Mouse (Mus musculus) thymus, postnatal 4 days (tissue): ENCODE results near the gene Tma7.

Source experiments
- DNase-seq: peaks from one replicate; pipeline ENCODE4 v3.0.0; 2021

The Tma7 gene

DNA sequence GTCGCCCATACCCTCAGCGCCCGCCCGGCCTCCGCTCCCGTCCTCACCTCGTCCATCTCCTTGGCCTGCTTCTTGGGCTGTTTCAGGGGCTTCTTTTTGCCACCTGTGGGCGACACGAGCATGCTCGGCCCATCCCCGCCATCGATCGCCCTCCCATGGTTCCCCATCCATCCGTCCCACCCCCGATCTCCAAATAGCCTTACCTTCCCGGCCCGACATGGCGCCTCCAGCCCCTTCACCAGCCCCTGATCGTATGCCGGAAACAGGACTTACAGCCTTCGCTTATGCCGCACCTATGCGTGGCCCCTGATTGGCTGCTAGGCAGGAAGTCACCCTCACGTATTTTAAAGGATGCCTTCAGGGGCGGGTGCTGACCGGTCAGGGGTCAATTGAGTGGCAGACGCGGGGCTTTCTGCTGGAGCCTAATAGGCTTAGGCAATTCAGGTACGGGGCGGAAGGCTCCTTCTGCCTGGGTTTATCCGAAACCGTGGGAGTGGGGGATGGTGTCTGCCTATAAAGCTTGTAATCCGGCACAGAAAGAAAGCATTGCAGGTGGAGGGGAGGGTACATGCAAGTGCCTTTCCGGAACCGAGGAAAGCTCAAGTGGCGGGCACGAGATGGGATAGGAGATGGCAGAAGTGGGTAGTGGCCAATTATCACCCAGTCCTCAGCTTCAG lies at the start of gene Tma7, which contains the start of gene Ccdc51:
Tma7 (minus strand) TSS at position 464 of the 677 bp plus-strand sequence.
Ccdc51 (plus strand) TSS at position 370 of the 677 bp plus-strand sequence.
- DNase-seq = peak; percentile 81

DNA sequence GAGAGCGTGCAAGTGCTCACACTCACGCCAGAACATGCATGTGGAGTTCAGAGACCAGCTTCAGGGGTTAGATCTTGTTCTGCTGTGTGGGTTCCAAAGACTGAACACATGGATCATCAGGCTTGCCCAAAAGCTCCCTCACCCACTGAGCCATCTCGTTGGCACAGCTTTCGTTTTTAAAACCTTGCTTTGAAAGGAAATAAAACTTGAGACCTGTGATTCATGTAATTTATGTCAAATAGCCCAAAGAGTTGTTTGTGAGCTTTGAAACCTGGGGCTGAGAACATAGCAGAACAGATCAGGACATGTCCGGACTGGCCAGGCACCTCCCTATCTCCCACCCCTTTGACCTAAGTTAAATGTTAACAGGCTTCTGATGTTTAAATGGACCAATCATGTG lies 47.7 kb upstream of the Tma7 start:
- DNase-seq = no peak

DNA sequence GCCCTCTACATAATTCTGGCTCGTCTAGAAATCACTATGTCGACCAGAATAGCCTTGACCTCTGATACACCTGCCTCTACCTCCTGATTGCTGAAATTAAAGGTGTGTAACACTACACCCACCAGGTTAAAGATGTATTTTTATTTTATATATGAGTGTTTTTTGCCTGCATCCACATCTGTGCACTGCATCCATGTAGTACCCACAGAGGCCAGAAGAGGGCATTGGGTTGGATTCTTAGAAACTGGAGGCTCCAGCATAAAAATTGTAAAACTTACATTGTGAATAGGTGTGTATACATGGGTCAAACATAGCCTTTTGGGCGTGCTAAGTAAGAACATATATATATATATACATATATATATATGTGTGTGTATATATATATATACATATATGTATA lies 45.8 kb upstream of the Tma7 start:
- DNase-seq = peak; percentile 53

DNA sequence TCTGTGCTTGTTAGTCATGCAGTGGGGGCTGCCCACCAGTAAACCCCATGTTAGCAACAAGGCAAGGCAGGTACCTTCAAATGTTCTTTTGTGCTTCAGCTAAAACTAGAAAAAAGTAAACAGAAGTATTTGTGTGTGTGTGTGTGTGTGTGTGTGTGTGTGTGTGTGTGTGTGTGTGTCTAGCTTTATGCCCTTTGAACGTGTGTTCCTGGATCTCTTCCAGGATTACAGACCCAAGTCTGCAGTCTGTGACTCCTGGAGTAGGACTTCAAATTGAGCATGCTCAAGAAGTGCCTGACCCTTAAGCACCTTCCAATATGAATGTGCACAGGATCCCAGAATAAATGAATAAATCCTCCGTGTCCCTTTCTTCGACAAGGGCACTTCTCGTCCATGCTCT lies 44.7 kb upstream of the Tma7 start:
- no peak for DNase-seq

DNA sequence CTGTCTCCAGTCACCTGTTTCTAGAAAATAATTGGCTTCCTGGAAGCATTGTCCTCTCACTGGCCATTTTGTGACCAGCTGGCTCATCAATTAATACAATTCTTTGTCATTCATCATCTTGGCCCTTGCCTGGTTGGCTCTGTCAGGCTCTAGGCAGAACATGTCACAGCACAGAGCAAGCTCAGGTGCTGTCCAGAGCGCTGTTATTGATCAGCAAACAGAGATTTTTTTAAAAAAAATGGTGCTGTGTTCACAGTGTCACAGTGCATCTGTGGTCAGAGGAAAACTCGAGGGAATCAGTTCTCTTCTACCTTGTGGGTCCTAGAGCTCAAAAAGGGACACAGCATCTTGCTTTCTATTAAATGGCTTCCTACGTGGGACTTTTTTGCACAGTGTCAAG lies 43.1 kb upstream of the Tma7 start:
- DNase-seq = no peak

DNA sequence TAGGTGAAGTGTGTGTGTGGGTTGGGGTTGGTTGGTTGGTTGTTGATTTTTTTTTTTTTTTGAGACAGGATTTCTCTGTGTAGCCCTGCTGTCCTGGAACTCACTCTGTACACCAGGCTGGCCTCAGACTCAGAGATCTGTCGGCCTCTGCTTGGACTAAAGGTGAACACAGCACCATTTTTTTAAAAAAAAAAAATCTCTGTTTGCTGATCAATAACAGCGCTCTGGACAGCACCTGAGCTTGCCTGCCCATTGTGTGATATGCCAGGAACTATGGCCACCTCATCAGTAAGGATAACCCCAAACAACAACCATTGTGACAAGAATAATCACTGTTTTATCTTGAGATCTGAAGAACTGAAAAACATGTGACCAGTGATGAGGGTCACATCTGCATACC lies 42.7 kb upstream of the Tma7 start:
- no peak for DNase-seq

DNA sequence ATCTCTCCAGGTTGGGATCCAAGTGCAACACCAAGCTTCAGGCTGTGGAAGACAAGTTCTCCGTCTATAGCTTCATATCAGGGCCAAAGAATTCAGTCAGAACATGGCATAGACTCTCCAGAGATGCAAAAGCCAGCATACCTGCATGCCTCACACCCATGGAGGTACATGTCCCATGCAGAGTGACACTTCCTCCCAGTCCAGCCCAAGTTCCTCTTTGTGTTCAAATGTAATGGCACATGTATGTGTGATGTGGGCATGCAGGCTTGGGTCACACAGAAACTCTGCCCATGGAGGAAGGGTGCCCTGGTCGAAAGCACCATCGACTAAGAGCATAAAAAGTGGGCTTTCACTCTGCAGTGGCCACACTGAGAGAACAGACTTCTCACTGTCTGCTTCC lies 41.8 kb upstream of the Tma7 start:
- DNase-seq = no peak

DNA sequence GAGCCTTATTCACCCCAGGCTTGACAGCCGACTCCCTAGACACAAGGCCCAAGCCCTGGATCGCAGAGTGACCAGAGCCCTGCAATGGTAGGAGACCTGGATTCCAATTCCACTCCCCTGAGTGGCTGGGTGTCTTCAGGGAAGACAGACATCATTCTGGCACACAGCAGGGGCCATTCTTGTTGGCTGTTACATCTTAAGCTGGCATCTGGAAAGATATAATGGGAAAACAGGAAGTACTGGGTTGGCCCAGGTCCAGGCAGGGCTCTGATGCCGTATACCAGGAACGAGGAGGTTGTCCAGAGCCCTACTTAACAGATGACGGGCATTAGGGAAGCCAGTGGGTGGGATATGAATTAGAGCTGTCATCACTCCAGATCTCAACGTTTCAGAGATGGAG lies 40.9 kb upstream of the Tma7 start:
- DNase-seq = no peak

DNA sequence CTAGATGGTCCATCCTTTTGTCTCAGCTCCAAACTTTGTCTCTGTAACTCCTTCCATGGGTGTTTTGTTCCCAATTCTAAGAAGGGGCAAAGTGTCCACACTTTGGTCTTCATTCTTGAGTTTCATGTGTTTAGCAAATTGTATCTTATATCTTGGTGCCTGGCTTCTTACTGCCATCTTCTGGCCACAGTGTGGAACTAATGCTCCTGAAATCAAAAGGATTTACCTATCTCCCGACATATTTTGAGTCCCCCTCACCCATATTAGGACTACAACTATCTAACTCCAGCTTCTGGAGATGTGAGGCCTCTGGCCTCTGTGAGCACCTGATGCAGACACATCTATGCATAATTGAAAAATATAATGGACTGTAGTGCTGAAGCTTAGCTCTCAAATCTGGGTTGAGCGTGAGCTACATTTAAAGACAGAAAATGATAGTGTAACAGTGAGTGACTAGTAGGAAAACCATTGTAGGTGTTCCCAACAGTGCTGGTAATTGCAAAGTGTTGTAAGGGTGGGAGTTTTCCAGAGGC lies 40.2 kb upstream of the Tma7 start:
- peak; percentile 55 for DNase-seq

DNA sequence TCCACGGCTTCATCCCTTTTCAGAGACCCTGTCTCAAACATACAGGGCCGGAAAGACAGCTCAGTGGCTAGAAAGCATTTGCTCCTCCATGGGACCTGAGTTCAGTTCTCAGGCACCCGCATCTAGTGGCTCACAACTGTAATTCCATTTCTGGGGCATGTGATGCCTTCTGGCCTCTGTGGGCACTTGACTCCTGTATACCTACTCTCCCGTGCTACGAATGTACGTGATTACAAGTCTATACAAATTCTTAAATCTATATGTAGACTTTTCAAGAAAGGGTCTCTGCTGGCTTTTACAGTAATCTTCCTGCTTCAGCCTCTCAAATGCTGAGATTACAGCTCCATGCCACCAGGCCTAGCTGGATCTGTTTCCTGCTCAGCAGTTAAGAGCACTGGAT lies 38.6 kb upstream of the Tma7 start:
- no peak for DNase-seq

DNA sequence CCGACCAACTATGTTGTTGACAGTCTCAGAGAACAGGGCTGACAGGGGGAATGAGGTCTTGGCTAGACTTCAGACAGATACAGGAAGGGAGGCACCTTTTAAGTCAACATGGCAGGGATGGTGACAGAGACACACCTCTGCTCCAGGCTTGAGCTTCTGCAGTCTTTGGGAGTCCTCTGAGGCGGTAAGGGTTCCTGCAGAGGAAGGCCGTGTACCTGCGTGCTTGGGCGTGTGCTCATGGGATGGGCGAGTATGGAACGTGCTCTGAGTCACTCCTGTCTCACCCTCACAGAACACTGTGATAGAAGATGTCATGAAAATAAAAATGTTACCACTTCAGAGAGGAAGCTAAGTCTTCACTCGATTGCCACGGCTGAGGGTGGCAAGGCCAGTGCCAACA lies 37.2 kb upstream of the Tma7 start:
- no peak for DNase-seq

DNA sequence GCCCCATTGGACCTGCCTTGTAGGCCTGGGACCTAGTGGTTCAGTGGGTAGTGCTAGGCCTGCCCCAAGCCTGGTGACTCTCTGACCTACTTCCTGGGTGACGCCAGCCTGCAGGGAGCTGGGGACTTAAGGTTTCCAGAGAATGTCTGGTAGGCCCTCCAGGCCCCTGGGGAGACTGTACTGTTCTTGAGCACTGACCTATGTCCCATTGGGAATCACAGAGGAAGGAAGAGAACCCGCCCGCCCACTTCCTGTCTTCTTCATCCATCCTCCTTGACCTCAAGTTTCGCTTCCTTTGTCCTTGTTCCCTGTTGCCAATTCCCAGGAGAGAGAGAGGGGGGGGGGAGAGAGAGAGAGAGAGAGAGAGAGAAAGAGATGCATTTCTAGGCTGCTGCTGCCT lies 35.7 kb upstream of the Tma7 start:
- DNase-seq = no peak

DNA sequence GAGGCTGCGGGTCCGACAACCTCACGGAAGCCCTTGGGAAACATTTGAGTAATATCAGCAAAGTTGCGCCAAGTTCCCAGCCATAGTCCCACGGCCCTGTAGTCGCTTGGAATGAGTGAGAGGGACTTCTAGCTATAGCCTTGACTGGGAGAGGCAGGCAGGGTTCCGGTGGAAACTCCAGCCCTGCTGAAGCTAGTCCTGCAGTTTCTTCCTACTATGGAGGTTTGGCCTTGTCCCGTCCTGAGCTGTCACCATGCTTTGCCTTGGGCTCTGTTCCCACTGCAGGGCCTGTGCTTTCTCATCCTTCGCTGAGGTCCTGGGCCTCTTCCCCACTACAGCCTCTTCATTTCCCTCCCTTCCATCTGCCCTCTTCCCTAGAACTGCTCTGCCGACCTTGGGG lies 33.8 kb upstream of the Tma7 start:
- DNase-seq = no peak

DNA sequence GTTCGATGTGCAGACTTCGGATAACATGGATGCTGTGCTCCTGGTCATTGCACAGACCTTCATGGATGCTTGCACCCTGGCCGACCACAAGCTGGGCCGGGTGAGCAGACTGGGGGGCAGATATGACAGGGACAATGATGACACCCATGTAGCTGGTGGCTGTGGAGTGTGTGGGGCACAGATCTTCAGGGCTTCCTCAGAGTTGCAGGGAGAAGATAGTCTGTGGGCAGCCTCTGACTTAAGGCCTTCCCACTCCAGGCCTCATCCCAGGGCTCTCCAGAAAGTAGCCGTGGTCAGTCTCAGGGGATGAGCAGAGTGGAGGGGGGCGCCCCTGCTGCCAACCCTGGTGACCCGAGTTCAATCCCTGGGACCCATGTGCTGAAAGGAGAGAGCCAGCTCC lies 32.5 kb upstream of the Tma7 start:
- DNase-seq = no peak

DNA sequence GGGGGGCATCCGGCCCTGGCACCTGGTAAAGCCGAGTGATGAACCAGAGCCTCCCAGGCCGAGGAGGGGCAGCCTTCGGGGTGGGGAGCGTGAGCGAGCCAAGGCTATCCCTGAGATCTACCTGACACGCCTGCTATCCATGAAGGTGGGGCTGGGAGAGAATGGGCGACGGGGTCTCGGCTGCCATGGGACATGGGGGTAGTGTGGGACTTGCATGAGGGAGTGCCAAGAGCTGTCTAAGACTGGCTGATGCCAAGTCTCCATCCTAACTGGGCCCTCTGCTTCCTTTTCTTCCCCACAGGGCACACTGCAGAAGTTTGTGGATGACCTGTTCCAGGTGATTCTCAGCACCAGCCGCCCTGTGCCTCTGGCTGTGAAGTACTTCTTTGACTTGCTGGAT lies 31.9 kb upstream of the Tma7 start:
- DNase-seq = no peak

DNA sequence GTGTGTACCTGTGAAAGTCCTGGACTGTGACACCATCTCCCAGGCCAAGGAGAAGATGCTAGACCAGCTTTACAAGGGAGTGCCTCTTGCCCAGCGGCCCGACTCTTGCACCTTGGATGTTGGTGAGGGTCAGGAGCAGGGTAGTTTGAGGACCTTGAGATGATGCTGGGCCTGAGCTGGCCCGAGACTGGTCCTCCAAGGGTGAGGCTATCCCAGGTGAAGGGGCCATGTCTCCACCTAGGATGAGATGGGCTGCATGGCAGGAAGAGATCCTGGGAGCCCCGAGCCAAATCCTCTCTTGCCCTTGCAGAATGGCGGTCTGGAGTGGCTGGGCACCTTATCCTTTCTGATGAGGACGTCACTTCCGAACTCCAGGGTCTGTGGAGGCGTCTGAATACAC lies 30.9 kb upstream of the Tma7 start:
- no peak for DNase-seq

DNA sequence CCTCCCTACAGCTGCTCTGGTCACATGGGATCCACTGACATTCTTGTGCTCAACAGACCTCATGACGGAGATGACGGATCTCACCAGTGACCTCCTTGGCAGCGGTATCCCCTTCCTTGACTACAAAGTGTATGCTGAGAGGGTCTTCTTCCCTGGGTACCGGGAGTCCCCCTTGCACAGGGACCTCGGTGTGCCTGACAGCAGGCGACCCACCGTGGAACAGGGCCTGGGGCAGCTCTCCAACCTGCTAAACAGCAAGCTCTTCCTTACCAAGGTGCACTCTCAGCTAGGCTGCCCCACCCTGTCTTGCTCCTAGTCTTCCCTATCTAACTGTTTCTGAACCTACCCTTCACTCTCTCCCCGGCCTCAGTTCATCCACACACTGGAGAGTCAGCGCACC lies 29.2 kb upstream of the Tma7 start:
- peak; percentile 2 for DNase-seq

DNA sequence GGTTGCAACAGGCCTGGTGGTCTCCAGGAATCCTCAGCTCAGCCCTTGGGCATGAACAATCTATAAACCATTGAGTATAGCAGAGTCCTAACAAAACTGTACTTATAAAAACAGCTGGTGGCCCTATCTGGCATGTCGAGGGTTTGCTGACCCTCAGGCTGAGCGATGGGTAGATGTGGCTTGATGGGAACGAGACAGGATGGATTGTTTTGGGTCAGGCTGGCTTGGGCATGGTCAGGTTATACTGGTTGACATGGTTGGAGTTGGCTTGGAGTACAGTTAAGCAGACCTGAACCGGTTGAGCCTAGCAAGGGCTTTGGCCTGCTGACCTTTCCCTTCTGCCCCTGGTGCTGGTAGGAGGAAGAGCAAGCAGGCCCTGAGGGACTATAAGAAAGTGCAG lies 28.7 kb upstream of the Tma7 start:
- peak; percentile 1 for DNase-seq

DNA sequence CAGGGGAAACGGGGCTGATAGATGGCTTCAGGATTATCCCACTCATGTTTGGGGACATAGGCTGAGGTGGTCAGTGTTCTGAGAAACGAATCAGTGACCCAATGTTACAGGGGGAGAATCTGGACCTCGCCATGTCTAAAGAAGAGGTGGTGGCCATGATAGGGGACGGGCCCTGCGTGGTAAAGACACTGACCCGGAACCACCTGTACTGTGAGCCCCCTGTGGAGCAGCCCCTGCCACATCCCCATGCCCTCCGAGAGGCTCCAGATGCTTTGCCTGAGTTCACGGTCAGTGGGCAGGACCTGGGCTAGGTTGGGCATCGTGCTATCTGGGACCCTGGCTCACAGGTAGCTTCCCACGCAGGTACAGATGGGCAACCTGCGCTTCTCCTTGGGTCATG lies 27.9 kb upstream of the Tma7 start:
- no peak for DNase-seq

DNA sequence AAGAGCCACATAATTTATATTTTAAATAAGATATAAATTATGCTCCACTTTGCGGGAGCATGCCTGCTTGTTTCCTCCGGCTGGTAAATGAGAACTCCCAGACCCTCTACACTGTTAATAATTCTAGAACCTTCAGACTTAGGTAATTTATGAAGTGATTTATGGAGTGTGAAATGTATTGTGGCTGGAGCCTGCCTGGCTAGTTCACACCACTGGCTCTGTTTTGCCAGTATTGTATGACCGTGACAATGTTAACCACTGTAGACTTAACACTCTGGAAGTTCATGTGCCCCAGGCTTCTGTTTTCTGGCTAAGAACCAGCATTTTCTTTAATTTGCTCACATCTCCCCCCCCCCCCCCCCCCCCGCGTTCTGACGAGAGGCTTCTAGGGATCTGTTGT lies 25.0 kb upstream of the Tma7 start:
- DNase-seq = no peak

DNA sequence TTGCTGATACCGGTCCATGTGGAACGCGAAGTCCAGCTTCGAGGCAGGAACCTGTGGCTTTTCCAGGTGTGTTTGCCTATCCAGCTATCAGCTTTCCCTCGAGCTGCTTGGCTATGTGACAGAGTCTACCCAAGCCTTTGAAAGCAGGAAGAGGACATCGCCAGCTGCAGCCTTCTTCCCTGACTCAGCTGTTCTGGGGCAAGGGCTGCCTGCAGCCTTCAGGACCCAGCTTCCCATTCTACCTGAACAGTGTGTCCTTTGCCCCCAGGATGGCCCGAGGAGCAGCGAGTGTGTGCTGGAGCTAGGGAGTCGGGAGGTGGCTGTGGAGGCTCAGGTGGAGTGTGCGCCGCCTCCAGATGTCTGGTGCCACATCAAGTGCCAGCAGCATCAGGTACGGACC lies 23.3 kb upstream of the Tma7 start:
- no peak for DNase-seq

DNA sequence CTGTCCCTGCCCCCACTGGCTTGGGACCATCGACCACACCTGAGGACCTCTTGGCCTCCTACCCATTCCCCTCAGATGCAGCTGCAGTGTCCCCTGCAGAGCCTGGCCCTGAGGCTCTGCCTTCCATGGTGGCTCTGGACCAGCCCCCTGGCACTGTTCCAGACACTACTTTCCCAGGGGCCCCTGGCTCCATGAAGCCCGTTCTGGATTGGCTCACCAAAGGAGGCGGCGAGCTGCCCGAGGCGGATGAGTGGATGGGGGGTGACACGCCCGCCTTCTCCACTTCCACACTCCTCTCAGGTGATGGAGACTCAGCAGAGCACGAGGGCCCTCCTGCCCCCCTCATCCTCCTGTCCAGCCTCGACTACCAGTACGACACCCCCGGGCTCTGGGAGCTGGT lies 22.6 kb upstream of the Tma7 start:
- no peak for DNase-seq

DNA sequence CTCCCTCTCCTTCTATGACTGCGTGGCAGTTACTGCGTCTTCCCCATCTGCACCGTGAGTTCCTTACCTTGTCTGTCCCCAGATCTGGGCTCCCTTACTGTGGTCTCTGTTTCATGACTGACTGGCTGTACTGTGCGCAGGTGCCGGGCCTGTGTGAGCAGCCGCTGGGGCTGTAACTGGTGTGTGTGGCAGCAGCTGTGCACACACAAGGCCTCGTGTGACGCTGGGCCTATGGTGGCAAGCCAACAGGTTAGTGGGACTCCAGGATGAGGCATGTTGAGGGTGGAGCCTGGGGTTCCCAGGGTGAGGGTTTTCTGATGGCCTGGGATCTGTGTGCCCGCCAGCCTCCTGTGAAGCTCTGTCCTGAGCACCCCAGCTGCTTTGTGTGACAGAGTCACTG lies 21.7 kb upstream of the Tma7 start:
- no peak for DNase-seq

DNA sequence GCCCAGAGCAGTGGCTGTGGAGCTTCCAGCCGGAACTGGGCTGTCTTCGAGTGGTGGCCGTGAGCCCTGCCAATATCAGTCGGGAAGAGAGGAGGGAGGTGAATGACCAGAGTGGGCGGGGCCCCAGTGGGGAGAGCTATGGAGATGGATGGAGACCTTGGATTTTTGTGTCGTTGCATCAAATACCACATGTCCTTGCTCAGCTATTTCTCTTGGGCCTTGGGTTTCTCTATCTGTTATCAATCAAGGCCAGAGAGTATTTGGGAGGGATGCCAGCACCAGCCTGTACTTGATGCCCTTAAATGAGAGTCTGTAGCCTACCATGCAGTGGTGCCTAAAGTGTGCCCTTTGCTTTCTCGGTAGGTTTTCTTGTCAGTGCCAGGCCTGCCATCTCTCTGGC lies 20.9 kb upstream of the Tma7 start:
- DNase-seq = no peak

DNA sequence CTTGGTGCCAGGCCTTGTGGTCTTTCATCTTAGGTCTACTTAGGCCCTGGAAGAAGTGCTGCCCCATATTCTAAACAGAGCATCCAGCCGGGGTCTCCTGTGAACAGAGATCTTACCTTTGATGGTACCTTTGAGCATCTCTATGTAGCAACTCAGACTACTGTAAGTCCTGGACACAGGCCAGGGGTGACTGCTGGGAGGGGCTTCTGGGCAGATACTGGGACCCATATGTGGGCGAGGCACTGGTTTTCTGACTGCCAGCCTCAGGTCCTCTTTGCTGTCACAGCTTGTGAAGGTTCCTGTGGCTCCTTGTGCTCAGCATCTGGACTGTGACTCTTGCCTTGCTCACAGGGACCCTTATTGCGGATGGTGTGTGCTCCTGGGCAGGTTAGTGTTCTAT lies 20.2 kb upstream of the Tma7 start:
- DNase-seq = no peak
